Mouse (Mus musculus): ENCODE measurements at regions not wholly inside any gene's neighbourhood (a gene's known extent, or its start where the extent isn't known, plus 50 kb on each side); places are given as distances from the start of the nearest gene placed in this dataset.

DNA sequence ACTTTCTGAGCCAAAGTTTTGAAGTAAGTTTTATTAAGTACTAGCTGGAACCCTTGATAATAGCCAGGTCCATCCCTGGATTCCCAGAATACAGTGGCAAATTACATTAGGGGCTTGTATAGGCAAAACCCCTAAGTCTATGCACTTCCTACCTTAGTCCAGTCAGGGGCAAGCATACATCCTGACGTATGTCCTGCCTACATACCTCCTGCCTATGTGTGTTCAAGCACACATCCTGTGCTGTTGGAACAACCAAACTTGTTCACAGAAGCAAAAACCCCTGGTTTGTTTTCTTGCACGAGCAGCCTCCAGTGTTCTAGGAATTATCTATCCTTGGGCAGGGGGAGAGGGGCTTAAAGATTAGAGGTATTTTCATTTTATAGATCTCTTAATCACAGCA lies 66.4 kb upstream of the Bmp2k start:
- H3K4me3 ChIP-seq (ENCODE audit: low read length), result no peak overlapping the region
- H3K9ac ChIP-seq (replicated peaks; ENCODE audit: low read length), result no peak overlapping the region
- H3K4me1 ChIP-seq (ENCODE audit: insufficient read depth, low read length), result no peaks in the 10 kb centered on the region
- TF ChIP-seq CTCF (IDR thresholded peaks at IDR 0.05; ENCODE audit: low read depth), result no peak
- ATAC-seq, result no peak
- H3K4me2 ChIP-seq (ENCODE audit: low read depth, low read length), result no peak overlapping the region
- no peaks in the 10 kb centered on the region for H3K9me3 ChIP-seq (ENCODE audit: low read length)
- no peaks in the 10 kb centered on the region for H3K36me3 ChIP-seq (ENCODE audit: insufficient read depth, low read length)
- no peaks in the 10 kb centered on the region for H3K27me3 ChIP-seq (ENCODE audit: insufficient read depth, low read length)
- WGBS, result 72% methylated on average over 2 of the region's 2 CpGs
- H3K27ac ChIP-seq, result no peak overlapping the region
- DNase-seq (ENCODE audit: low spot score), result no peak

DNA sequence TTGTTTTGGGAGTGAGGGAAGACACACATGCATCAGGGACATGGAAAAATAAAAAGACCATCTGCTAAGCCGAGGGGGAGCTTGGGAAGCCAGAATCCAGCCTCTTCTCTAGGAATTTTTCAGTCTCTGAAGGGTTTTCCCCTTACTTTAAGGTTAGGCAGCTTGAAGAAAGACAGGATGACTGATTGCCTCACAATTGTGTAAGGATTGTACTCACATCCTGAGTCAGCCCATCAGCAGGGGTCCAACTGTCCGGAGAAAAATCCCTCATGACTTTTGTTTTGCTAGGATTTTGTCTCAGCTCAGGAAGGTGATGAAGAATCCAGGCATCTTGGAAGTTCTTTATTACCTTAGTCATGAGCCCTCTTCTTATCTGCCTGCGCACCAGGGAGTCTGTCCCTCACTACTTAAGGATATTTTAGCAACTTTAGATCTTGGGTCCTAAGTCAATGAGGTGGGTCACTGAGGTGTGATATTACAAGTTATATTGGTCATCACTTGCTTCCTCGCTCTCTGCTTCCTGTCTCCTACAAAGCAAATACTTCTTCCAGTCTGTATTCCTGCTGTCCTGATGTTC lies 65.8 kb upstream of the Bmp2k start:
- H3K27me3 ChIP-seq (ENCODE audit: insufficient read depth, low read length), result no peaks in the 10 kb centered on the region
- TF ChIP-seq CTCF (IDR thresholded peaks at IDR 0.05; ENCODE audit: low read depth), result no peak
- no peak for ATAC-seq
- H3K4me1 ChIP-seq (ENCODE audit: insufficient read depth, low read length), result no peaks in the 10 kb centered on the region
- no peaks in the 10 kb centered on the region for H3K36me3 ChIP-seq (ENCODE audit: insufficient read depth, low read length)
- H3K27ac ChIP-seq, result no peak overlapping the region
- no peak overlapping the region for H3K4me3 ChIP-seq (ENCODE audit: low read length)
- 57% methylated on average over 4 of the region's 4 CpGs for WGBS
- H3K4me2 ChIP-seq (ENCODE audit: low read depth, low read length), result no peak overlapping the region
- no peak for DNase-seq (ENCODE audit: low spot score)
- H3K9me3 ChIP-seq (ENCODE audit: low read length), result no peaks in the 10 kb centered on the region
- H3K9ac ChIP-seq (replicated peaks; ENCODE audit: low read length), result no peak overlapping the region

DNA sequence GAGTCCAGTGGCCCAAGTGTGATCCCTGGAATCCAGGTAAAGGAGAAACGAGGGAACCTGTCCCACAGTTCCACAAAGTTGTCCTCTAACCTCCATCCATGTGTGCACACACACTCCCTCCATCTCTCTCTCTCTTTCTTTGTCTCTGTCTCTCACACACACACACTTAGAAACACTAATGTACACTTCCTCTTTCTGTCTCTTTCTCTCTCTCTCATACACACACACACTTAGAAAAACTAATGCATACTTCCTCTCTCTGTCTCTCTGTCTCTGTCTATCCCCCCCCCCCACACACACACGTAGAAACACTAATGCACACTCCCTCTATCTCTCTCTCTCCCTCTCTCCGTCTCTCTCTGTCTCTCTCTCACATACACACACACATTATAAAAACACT lies 61.2 kb upstream of the Bmp2k start:
- H3K4me1 ChIP-seq (ENCODE audit: insufficient read depth, low read length), result no peaks in the 10 kb centered on the region; the same call in 1 of the 2 replicates

DNA sequence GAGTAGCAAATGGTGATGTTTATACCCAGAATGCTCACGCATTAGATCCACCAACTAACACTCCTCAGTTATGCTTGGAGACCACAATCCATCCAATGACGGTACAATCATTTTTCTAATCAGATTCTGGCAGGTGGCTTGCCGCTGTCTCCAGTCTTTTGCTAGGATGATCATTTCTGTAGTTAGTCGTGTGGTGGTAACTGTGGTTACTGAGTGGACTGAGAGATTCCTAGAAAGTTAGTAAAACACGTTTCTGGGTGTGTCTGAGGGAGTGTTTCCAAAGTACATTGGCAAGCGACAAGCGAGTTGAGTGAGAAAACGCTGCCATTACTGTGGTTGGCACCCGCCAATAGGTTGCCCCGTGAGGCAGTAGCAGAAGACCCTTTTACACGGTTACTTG lies 58.8 kb upstream of the Bmp2k start:
- TF ChIP-seq CTCF (IDR thresholded peaks at IDR 0.05; ENCODE audit: low read depth), result no peak
- Histone ChIP-seq H3K4me1 (ENCODE audit: insufficient read depth, low read length) (no peaks in the 10 kb centered on the region; the same call in 1 of the 2 replicates), H3K9ac (replicated peaks; ENCODE audit: low read length) (no peak overlapping the region), H3K36me3 (ENCODE audit: insufficient read depth, low read length) (no peaks in the 10 kb centered on the region), H3K27ac (no peak overlapping the region), H3K27me3 (ENCODE audit: insufficient read depth, low read length) (no peaks in the 10 kb centered on the region), H3K4me3 (ENCODE audit: low read length) (no peak overlapping the region), H3K4me2 (ENCODE audit: low read depth, low read length) (no peak overlapping the region), H3K9me3 (ENCODE audit: low read length) (no peaks in the 10 kb centered on the region)
- WGBS, result 80% methylated on average over 11 of the region's 11 CpGs
- DNase-seq (ENCODE audit: low spot score) (no peak), ATAC-seq (no peak)

More for the DNA sequence above, 61.2 kb upstream of the Bmp2k start:
- Histone ChIP-seq H3K27me3 (ENCODE audit: insufficient read depth, low read length) (no peaks in the 10 kb centered on the region), H3K4me3 (ENCODE audit: low read length) (no peak overlapping the region), H3K9me3 (ENCODE audit: low read length) (no peaks in the 10 kb centered on the region), H3K4me2 (ENCODE audit: low read depth, low read length) (no peak overlapping the region), H3K27ac (no peak overlapping the region), H3K9ac (replicated peaks; ENCODE audit: low read length) (no peak overlapping the region), H3K36me3 (ENCODE audit: insufficient read depth, low read length) (no peaks in the 10 kb centered on the region)
- ATAC-seq (no peak), DNase-seq (ENCODE audit: low spot score) (no peak)
- no peak for TF ChIP-seq CTCF (IDR thresholded peaks at IDR 0.05; ENCODE audit: low read depth)
- 77% methylated on average over 3 of the region's 3 CpGs for WGBS

DNA sequence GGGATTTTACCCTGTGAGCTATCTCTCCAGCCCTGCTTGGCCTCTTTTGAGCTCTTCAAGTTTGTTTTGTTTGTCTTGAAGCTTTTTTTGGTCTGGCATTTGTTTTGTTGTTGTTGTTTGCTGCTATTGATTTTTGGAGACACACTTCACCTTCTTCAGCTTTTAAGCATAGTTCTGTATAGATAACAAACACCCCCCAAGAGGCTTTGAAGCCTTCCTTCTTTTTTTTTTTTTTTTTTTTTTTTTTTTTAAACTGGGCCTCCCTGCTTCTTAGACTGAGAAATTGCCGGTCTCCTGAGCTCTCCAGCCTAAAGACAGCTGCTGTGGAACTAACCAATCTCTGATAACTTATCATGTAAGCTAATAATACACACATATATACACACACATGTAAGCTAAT lies 58.2 kb upstream of the Bmp2k start:
- WGBS, result 68% methylated on average over 1 of the region's 1 CpGs
- Histone ChIP-seq H3K9me3 (ENCODE audit: low read length) (no peaks in the 10 kb centered on the region), H3K9ac (replicated peaks; ENCODE audit: low read length) (no peak overlapping the region), H3K4me3 (ENCODE audit: low read length) (no peak overlapping the region), H3K36me3 (ENCODE audit: insufficient read depth, low read length) (no peaks in the 10 kb centered on the region), H3K4me1 (ENCODE audit: insufficient read depth, low read length) (no peaks in the 10 kb centered on the region; the same call in 1 of the 2 replicates), H3K27me3 (ENCODE audit: insufficient read depth, low read length) (no peaks in the 10 kb centered on the region), H3K4me2 (ENCODE audit: low read depth, low read length) (no peak overlapping the region), H3K27ac (no peak overlapping the region)
- no peak for TF ChIP-seq CTCF (IDR thresholded peaks at IDR 0.05; ENCODE audit: low read depth)
- DNase-seq (ENCODE audit: low spot score) (no peak), ATAC-seq (no peak)

DNA sequence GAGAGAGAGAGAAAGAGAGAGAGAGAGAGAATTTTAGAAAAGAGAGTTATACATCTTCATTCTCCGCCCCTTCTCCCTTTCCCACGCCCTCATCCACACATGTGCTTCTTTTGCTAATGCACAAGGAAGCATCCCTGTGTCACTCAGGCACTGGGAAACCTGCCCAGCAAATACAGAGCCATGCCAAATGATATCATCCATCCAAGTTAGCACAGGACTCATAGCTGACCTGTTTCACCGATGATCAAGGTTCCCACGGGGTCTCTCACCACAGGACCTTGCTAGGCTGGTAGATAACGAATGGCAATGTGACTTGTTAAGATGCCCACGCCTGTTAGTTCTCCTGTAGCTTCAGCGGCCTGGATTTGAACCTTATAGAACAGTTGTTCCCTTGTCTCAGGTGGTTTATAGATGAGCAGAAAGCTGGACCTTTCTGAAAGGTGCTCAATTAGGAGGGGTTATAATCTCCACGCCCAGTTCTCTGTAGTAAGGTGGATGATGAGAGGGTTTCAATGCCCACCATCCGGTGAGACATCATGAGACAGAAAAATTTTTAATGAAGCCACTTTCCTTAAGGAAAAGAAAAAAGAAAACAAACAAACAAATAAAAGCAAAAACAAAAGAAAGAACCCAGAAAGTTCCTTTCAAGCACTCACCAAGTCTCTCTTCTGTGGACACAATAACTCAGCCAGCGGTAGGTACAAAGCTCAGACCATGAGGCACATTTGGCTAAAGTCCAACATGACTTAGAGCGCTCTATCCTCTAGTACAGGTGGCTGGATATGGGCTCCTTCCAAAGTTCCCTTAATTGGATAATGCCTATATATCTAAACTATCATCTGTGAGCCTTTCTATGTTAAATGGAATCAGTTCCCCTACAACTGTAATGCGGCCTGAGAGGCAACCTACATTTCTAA lies 57.1 kb upstream of the Bmp2k start:
- ATAC-seq, result peak; percentile 53

More for the DNA sequence above, 57.1 kb upstream of the Bmp2k start:
- Histone ChIP-seq H3K36me3 (ENCODE audit: insufficient read depth, low read length) (no peaks in the 10 kb centered on the region), H3K27ac (peak overlapping the region; percentile 41; the same call in 1 of the 2 replicates), H3K9ac (replicated peaks; ENCODE audit: low read length) (no peak overlapping the region), H3K4me3 (ENCODE audit: low read length) (no peak overlapping the region), H3K9me3 (ENCODE audit: low read length) (no peaks in the 10 kb centered on the region), H3K4me1 (ENCODE audit: insufficient read depth, low read length) (no peaks in the 10 kb centered on the region; the same call in 1 of the 2 replicates), H3K27me3 (ENCODE audit: insufficient read depth, low read length) (no peaks in the 10 kb centered on the region), H3K4me2 (ENCODE audit: low read depth, low read length) (no peak overlapping the region)
- 67% methylated on average over 12 of the region's 12 CpGs for WGBS
- TF ChIP-seq CTCF (IDR thresholded peaks at IDR 0.05; ENCODE audit: low read depth), result no peak
- peak; percentile 36 for DNase-seq (ENCODE audit: low spot score)
